Mouse (Mus musculus) liver, postnatal 0 days (tissue): ENCODE data around the gene Gfra1.

Source experiments
- CTCF ChIP-seq: sonication (generic); IDR thresholded peaks from 2 replicates; pipeline ENCODE4 v1.5.1; 2016; ENCODE audit warnings: antibody characterized with exemption, low read depth
- EP300 ChIP-seq: IDR thresholded peaks from 2 replicates; pipeline ENCODE4 v1.6.1; 2016; ENCODE audit warnings: antibody characterized with exemption, low read depth, mild to moderate bottlenecking

DNA sequence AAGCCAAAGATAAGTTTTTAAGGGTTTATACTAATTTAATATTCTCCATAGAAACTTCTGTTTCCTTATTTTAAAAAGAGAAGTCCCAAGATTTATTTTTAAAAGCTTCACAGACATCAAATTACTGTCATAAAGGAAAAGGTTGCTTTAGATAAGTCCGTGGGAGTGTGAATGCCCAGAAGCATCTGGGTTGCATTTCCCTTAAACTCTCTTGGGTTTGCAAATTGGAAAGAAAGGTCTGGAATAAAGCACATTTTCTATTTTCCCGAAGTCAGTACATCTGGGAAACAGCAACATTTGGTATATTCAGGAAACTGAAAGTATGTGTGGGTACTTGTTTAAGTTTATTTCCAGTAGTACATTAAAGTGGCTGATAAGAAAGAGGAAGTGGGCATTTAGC is 12.6 kb upstream of the Gfra1 start:
- TF ChIP-seq CTCF, result no peak
- no peak for TF ChIP-seq EP300
